Mouse (Mus musculus): ENCODE measurements around the gene Ttc7.
"Not testable (repeated sequence)": the region's sequence is repeated elsewhere in the genome, so short reads cannot be mapped to it uniquely, and the experiment has no call there.

The Ttc7 gene

GRCm38 (mm10) chr17:87286481-87287143, 3.9 kb downstream of the Ttc7 start:
- DNase-seq: no peak

GRCm38 (mm10) chr17:87287197-87287777, 4.6 kb downstream of the Ttc7 start:
- no peak for DNase-seq

- no peak for DNase-seq
Measured at GRCm38 (mm10) chr17:87288131-87288530, 5.4 kb downstream of the Ttc7 start.

GRCm38 (mm10) chr17:87289367-87289766, 6.7 kb downstream of the Ttc7 start:
- no peak for DNase-seq

GRCm38 (mm10) chr17:87291037-87291436, 8.4 kb downstream of the Ttc7 start:
- no peak for DNase-seq

- DNase-seq: no peak
Measured at GRCm38 (mm10) chr17:87291782-87292181, 9.1 kb downstream of the Ttc7 start.

- DNase-seq: no peak
Measured at GRCm38 (mm10) chr17:87293125-87293524, 10.4 kb downstream of the Ttc7 start.

- no peak for DNase-seq
Measured at GRCm38 (mm10) chr17:87295738-87296137, 13.1 kb downstream of the Ttc7 start.

GRCm38 (mm10) chr17:87296701-87297100, 14.0 kb downstream of the Ttc7 start:
- DNase-seq: not testable (repeated sequence)

- DNase-seq: no peak
Measured at GRCm38 (mm10) chr17:87298944-87299343, 16.3 kb downstream of the Ttc7 start.

GRCm38 (mm10) chr17:87300340-87300739, 17.7 kb downstream of the Ttc7 start:
- no peak for DNase-seq

GRCm38 (mm10) chr17:87301607-87302006, 18.9 kb downstream of the Ttc7 start:
- not testable (repeated sequence) for DNase-seq

- no peak for DNase-seq
Measured at GRCm38 (mm10) chr17:87302014-87302794, 19.5 kb downstream of the Ttc7 start.

- DNase-seq: no peak
Measured at GRCm38 (mm10) chr17:87304151-87304894, 21.6 kb downstream of the Ttc7 start.

- DNase-seq: no peak
Measured at GRCm38 (mm10) chr17:87305065-87305464, 22.4 kb downstream of the Ttc7 start.

GRCm38 (mm10) chr17:87306746-87307145, 24.1 kb downstream of the Ttc7 start:
- no peak for DNase-seq

- no peak for DNase-seq
Measured at GRCm38 (mm10) chr17:87309073-87309788, 26.5 kb downstream of the Ttc7 start.

- no peak for DNase-seq
Measured at GRCm38 (mm10) chr17:87310497-87310896, 27.8 kb downstream of the Ttc7 start.

GRCm38 (mm10) chr17:87312351-87312750, 29.7 kb downstream of the Ttc7 start:
- no peak for DNase-seq

GRCm38 (mm10) chr17:87312924-87313870, 30.5 kb downstream of the Ttc7 start:
- DNase-seq: no peak

GRCm38 (mm10) chr17:87314121-87314520, 31.4 kb downstream of the Ttc7 start:
- DNase-seq: no peak

Measured in layer of hippocampus, adult 9-11 months (tissue).